Mouse (Mus musculus) frontal cortex, postnatal 36 days (tissue): ENCODE data around the gene Rora.

ENCODE experiments used
- DNase-seq, 2 experiments: peaks; one replicate each; pipeline ENCODE4 v3.0.0; 2022; ENCODE audit warnings: low spot score in 2 of 2

Gene Rora

DNA sequence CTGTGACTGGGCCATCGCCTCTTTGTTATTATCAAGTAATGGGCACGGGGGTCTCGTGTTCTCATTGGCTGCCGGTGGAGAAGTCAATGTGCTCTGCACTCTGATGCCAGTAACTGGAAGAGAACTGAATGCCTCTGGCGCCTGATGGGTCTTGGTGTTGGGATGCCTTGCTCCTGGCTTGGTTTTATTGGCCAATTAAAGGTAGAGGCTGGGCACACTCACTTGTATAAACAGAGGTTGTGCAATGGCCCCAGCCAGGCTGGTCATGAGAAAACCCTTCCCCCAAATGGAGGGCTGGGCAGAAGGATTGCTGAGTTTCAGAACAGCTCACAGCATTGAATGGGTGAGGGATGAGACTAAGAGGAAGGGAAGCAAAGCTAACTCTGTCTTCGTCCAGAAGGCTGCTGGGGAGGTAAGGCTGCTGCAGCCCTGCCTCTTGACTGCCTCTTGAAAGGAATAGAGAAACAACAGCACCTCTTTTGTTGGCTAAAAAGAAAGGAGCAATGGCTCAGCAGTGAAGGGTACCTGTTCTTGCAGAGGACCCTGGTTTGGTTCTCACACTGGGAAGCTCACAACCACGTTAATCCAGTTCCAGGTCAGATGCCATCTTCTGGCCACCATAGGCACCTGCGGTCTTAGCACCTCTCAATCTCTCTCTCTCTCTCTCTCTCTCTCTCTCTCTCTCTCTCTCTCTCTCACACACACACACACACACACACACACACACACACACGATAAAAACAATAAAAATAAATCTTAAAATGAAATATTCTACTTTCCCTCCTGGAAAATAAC lies 653.3 kb downstream of the Rora start:
- DNase-seq, result no peak

DNA sequence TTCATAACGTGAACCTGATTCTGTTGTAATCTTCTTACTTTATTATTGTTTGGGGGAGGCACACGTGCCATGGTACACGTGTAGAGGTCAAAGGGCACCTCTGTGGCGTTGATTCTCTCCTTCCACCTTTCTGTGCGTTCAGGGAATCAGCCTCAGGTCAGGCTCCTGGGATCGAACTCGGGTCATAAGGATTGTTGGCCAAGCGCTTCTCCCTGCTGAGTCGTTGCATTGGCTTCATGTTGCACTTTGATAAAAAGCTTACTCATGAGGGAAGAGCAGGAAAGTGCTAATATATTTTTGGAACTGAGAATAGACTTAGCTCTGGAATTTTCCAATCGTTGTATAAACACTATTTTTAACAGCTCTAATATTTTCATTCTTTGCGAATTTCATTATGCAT lies 654.4 kb downstream of the Rora start:
- no peak for DNase-seq

DNA sequence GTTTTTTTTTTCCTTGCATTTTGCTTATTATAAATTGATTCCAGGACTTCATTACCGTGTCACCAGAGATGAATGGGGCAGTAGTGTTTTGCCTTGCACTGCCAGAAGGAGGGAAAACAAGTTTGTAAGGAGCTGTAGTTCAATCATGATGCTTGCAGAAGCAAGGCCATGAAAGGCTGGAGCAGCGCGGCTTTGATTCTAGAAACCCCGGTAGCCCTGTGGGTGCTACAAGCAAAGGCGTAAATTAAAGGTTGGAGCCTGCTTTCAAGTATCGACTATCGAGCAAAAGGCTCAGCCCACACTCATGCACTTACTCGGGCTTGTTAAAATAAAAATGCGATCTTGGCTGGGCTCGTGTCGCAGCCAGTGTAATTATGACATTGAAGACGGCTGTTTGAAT lies 656.9 kb downstream of the Rora start:
- DNase-seq, result no peak

DNA sequence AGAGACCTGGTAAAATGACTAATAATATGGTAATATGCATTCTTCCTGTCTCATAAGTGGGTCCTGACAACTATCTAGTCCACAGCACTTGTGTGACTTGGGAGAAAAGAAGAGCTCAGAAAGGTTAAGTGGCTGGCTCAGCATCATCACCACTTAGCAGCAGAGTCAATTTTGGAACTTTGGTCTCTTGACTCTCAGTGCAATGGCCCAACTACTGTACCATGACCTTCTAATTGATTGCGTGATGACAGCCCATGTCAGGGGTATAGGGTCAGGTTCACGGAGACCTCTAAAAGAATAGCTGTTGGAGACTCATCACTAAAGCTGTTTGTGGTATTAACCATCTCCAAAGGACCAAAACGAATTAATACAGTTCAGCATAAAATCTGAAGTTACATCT lies 659.7 kb downstream of the Rora start:
- DNase-seq, result no peak

DNA sequence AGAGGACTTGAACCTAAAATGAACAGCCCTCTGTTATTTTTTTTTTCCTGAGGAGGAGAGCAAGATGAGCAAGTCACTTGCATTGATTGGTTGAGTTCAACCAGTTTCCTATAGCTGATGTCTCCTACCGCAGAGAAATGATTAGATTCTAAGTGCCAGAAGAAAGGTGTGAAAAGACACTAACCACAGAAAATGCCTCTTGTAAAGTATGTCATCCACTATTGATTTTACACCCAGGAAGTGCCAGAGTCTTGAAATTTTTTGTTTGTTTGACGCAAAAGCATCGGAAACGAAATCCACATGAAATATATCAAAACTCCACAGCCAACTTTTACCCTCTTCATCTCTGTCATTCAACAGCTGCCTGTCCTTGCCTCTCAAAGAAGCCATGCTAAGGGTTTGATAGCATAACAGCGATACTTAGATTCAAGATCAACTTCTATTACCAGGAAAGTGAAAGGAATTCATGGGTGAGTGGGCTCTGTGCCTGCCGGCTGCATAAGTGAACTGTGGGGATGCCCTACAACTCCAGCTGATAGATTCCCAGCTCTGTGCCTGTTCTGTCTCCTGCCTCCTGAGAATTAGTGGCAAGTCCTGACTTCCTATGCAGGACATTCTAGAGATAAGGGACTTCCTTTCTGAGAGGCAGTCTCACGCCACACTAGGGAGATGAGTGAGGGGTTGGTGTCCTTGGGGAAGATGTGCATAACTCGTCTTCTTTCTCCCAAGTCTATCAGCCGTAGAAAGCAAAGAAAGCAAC lies 661.0 kb downstream of the Rora start:
- no peak for DNase-seq

DNA sequence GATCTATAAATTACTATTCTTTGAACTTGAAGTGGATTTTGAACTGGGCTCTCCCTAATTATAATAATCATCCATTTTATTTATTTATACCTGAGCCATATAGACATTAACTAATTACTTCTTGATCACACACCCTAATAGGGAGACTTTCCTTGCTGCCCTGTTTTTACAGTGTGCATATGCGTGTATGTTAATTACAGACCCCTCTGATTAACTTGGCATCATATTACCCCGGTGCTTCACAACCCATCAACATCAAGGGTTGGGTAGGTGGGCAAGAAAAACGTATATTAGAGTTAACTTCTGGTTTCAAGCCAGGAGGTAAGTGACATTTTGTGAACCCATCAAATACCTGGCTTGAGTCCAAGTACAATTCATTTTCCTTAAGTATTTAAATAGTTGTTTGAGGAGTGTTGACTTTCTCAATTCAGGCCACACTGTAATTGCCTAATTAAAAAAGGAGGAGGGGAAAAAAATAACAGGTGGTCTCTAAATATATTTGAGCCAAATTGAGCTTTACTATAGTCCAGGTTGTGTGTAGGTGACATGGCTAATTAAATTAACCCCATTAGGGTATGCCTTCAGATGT lies 664.0 kb downstream of the Rora start:
- DNase-seq, result no peak

DNA sequence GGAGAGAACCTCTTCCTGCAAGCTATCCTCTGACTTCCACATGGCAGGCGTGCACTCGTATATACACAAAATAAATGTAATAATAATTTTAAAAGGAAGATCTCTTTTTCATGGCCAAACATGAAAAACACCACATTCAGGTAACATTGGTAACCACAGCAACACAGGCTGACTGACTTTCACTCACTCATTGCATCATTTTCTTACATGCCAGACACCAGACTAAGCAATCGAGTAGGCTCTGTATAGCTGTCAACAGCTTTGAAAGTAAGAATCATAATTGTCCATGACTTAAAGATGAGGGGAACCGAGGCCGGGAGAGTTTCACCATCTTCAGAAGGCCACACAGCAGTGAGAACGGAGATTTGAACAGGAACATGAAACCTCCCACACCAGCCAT lies 665.8 kb downstream of the Rora start:
- DNase-seq, result no peak

DNA sequence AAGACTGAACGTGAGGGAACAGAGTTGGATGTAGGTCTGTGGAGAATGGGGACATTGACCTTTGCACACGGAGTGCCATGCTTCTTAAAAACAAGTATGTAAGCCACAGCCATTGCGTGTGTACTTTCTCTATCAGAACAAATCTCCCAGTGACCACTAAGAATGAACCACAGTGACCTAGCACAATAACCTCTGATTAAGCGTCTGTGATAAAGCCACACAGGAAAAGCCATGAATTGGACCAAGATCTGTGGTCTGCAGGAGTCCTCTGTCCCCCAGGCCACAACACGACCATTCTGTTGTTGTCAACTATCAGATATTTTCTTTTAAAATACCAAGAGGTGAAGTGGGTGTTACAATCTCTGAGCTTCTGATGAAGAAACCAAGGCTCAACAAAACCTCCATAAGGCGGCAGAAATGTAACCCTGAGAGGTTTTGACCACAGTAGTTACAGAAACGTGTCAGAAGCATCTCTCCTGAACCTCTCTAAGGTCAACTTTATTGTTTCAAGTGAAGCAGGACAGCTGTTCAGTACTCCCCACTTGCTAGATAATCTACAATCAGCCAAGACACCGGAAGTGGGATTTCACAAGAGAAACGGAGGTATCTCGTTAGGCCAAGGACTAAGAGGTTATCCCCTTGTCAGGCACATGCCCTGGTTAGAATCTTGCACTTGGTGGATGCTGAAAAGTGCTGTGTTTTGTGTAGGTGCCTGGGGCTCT lies 666.5 kb downstream of the Rora start:
- no peak for DNase-seq

DNA sequence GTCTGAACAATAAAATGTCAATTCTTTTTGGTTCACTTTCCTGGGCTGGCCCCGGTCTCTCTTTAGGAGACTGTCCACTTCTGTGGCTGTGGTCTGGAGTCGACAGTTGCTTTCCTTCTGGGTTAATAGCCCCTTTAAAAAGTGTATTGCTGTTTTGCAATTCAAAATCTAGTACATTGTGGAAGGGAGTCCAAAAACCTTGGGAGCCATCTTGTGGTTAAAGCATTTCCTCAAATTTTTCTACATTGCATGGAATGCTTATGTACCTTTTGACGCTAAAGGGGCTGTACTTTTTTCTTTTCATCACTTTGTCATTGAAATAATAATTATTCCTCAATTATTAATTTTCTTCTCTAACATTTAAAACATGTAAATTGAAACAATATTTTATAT lies 667.0 kb downstream of the Rora start:
- no peak for DNase-seq

DNA sequence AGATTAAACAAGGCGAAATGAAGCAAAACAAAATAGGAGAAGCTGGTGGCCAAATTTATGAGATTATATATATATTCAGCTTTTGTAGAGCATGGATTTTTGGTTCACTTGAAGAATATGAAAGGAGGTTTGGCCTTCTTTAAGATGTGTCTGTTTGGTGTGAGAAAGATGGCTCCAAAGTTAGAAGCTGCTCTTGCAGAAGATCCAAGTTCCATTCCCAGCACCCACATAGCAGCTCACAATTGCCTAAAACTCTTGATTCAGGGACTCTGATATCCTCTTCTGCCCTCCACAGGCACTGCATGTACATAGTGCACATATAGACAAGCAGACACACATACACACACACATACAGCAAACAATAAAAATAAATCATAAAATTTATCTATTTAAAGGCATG lies 668.4 kb downstream of the Rora start:
- DNase-seq, result no peak

DNA sequence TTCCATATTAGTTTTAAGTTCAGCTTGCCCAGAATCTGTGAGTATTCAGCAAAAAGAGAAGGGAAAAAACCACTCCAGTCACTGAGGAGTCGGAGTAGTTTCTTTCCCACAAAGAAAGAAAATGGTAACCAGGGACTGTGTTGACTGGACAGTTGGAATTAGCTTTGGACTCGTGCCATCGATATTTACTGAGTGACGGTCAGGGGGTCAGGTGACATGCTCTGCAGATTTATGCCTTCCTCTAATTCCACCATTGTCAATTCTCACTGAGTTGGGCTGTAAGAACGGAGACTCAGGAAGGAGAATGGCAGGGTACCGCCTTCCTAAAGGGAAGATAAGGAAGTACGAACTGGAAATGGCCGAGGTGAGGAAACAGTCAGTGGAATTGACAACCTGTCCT lies 670.2 kb downstream of the Rora start:
- no peak for DNase-seq

DNA sequence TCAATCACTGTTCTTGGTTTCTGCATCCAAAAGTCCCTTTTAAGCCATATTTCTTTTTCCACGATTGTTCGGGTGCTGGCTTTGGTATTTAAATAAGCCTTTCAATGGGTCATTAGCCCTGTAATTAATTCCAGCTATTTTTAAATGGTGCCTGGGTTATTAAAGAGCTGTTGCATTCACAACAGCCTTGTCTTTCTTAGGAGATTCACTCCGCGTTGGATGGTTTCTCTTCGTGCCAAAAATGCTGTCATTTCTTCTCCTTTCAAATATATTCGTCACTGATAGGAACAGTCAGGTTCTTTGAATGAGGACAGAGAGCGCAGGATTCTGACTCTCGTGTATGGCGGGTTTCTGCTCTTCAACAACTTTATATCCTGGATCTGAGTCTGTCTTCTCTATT lies 673.5 kb downstream of the Rora start:
- no peak for DNase-seq

DNA sequence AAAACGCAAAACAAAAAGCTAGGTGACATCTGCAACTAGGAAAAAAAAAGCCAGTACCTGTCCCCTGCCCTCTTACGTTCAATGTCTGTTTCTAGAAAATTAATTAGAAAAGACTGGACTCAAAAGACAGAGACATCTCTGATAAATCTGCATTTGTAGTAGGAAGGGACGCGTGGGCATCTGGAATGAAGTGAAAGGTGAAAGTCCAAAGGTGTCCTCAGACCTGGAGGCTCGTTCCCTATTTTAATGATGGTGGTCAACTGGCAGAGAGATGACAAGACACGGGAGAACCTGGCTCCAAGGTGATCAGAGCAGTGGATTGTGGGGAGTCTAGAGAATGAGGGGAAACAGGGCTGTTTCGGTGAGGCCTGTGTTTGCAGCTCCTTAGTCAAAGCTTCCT lies 674.0 kb downstream of the Rora start:
- DNase-seq, result no peak

DNA sequence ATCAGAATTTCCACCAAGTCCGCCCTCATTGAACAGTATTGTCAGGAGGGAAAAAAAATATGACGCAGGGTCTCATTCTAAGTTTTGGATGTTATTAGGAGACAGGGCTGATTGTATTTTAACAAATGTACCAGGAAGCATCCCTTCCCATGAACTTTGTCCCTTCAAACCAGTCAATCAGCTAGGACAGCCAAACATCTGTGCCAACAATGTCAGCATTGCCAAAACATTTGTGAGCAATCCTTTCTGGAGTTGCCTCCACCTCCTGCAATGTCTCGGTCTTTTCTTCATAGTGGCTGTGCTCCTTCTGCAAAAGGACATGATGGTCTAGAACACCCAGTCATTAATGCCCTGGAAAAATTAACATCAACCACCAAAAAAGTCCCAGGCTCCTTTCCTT lies 678.2 kb downstream of the Rora start:
- no peak for DNase-seq

DNA sequence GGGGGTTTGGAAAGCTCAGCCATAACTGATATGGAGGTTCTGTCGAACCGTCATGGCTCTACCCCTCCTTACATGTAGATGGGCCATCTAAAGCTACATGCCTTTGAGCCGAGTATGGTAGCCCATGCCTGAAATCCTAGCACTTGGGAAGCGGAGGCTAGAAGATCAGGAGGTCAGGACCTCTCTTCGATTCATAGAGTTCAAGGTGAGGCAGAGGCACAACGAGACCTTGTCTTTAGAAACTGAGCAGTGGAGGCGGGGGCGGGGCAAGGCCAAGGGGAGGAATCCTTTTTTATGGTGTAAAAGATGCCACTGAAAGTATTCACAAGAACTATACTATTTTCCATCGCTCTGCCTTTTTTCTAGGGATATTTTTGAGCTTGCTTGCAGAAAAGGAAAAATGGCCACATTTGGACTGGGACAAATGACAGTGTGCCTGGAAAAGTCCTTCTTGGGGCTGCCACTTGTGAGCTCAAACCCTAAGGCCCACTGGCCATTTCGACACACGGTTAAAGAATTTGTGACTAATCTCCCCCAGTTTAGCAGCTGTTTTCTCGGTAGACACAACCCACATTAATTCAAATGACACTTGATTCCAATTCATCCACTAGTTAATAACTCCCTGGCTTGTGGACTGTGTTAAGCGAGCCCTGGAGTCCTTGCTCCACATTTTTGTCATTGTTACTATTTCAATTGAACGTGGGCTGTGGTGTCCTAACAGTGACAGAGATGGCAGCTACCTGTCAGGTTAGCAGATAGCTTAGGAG lies 679.4 kb downstream of the Rora start:
- no peak for DNase-seq

DNA sequence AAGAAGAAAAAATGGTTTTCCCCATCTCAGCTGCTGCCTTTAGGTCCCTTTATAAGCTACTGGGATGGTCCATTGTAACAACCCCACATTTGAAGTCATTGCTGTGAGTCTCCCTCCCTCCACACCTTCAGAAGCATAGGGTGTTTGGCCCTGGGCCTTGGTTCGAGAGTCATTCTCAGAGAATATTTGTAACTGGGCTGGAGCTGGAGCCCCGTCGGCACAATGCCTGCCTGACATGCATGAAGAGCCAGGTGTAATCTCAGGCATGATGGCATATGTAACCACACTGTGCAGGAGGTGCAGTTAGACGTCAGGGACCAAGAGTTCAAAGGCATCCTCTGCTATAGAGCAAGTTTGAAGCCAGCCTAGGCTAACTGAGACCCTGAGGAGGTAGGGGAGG lies 680.1 kb downstream of the Rora start:
- DNase-seq, result no peak

DNA sequence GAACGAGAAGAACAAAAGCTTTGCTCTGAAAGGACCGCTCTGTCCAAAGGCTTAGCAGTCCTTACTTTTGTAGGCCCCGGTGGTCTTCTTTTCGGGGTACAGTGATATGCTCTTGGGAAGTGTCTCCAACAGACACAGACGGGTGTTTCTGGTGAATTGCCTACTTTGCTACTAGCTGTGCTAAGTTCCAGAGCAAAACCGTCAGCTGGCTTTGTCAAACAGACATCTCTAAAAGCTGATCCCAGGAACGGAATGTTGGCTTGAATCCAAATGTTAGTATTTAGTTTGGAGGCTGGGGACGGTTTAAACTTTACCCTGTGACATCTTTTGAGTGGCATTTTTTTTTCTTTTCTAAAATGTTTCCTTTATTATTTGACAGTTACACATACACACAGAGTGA lies 680.5 kb downstream of the Rora start:
- no peak for DNase-seq

DNA sequence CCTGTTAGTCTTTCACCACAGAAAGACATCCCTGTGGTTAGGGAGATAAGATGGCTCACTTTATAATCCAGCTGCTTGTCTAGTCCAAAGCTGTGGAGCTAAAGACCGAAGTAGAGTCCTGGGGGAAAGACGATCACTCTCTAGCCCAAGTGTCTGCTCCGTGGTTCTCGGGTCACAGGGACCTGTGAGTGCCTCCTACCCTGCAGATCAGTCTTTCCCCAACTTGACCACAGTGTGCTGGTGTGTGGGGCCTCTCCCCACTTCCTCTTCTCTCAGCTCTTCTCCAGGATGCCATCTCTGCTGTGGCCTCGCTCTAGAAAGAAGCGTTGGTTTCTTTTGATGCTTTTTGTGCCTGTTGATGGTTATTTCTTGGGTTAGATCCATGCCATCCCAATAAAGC lies 682.5 kb downstream of the Rora start:
- no peak for DNase-seq

DNA sequence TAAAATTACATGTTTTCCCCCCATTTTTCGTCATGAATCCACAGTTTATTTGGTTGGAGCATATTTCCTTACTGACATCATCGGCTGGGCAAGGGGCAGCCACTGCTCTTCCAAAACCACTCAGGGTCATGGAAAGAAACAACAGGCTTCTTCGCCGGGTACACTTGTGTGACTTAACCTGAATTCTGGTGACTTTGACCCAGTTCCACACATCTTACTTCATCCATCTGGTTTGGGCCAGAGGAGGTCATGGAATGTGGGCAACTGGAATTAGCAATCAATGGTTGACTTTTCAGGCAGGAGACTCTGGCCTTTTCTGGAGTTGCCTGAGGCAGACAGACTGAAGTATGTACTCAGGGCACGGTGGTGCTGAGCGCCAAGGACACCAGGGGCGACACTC lies 685.6 kb downstream of the Rora start:
- DNase-seq, result no peak

DNA sequence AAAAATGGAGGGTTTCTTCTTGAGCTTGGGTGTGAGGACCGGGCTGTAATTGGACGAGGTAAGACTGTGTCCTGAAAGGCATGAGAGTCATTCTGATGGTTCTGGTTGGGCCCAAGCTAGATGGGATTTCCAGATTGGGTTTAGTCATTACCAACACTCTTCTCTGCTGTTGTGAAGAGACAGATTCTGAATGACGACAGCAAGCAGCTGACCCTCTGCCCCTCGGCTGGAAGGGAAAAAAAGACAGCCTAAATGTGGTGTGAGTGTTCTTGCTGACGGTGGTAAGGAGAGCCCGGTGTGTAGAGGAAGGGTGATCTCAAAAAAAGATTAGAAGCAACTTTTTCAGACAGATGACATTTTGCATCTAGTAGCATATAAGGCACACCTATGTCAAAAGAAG lies 686.2 kb downstream of the Rora start:
- no peak for DNase-seq

DNA sequence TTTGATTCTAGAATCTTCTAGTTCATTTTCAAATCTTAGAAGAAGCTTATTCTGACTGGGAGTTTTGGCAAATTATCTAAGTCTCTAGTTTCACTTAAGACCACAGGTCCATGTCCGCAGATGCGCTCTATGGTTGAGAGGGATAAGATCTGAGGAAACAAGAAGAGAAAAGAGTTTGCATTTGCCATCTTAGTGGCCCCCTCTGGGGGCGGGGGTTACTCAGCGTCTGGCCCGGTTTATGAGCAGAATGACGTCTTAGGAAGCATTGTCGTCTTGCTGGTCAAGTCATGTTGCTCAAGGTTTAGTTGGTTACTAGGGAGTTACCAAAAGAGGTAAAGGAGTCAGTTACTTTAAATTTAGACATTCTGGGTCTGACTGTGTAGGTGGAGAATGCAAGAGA lies 686.8 kb downstream of the Rora start:
- no peak for DNase-seq

DNA sequence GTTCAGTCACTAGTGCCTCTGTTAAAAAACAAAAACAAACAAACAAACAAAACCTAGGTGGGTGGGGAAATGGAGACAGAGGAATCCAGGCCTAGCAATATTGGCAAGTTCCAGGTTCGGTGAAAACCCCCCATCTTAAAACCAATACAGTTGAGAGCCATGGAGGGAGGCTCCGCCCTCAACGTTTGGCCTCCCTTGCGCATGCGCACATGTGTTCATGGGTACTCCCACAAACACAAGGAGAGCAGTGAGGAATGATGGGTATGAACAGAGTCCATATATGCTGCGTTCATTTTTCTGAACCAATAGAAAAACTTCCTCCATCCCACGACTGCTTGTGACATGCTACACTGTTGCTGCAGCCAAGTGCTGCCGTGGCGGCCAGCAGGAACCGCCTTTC lies 690.3 kb downstream of the Rora start:
- no peak for DNase-seq
